Mouse (Mus musculus): Measurements from ENCODE around the gene Gm10295. TPM values are rescaled to one million over a fixed set of nuclear protein-coding genes. Genes with fewer than 3 reads are reported as not detected.

Gm10295 gene
- not detected for total RNA-seq (2021)
- long read RNA-seq, experiment 1 = 0 reads
- long read RNA-seq, experiment 2 = 0 reads

DNA sequence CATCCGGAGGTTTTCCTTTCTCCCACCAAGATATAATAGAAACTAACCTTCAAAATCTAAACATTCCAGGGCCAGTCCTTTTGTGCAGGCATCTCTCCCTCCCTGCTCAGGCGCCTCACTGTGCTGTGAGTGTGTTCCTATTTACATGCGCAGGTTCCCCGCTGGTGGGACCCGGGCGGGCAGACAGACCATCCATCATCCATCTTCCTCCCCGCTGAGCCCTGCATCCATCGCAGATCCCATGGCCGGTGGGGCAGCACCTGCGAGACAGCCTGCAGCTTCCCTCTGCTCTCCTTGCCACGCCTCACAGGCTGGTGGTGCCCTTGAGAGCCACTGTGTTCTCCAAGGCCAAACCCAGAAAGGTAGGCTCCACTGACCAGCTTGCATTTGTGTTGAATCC is at the start of gene Gm10295:
Gene Gm10295 (minus strand): TSS at position 122 of the 400 bp plus-strand sequence.
- Histone ChIP-seq H3K4me3 (no peak within 1 kb of the TSS), H3K27ac (no peak within 1 kb of the TSS)
- DNase-seq (ENCODE audit: low spot score in 2 of 2) = no peak
- TF ChIP-seq CTCF (conservative IDR thresholded peaks at IDR 0.05) = no peak

DNA sequence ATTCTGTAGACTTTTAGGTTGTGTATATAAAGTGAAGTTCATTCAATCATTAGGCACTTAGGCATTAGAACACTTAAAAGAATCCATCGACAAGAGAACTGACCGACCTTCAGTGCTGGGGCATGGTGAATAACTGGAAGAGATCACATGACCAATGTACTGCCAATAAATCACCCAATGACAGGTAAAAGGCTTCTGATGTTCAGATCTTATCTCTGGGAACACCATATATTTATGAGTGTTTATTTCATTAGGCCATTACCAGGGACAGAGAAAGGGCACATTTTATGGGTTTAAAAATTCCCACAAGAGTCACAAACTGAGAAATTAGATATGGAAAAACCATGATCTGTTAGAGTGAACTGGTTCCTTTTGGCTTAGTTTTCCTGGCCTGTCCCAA is 49.7 kb upstream of the Gm10295 start:
- Histone ChIP-seq H3K4me3 (no peak overlapping the region), H3K27ac (no peak overlapping the region)
- DNase-seq (ENCODE audit: low spot score in 2 of 2) = no peak
- TF ChIP-seq CTCF (conservative IDR thresholded peaks at IDR 0.05) = no peak

DNA sequence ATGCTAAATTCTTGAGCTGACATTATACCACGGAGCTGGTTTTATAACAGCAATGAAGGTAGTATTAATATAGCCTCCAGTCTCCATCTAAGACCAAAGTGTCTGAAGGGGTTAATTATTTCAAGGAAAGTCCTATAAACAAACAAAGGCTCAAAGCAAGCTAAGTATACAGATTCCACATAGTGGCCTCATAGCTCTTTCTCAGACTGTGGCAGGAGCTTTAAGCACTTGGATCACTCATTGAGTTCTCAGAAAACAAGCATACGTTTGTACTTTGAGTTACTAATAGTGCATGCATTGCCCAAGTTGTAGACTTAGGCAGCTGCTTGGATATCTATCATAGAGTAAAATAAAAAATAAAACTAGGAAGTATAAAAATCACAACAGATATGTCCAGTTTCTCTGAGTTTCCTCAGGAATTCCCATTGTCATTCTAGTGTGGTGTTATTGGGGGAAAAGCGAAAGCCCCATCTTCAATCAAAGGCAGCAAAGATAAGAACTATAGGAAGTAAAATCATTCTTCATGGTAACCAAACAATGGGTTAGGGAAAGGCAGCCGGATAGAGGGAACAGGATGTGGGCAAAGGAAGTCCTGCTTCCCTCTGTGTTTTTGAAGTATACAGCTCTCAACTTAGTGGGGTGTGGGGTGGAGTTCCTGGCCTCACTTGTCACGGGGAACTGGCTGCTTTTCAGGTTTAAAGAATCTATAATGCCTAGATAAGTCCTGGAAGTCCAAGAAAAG is 48.8 kb upstream of the Gm10295 start:
- DNase-seq (ENCODE audit: low spot score in 2 of 2) = no peak

DNA sequence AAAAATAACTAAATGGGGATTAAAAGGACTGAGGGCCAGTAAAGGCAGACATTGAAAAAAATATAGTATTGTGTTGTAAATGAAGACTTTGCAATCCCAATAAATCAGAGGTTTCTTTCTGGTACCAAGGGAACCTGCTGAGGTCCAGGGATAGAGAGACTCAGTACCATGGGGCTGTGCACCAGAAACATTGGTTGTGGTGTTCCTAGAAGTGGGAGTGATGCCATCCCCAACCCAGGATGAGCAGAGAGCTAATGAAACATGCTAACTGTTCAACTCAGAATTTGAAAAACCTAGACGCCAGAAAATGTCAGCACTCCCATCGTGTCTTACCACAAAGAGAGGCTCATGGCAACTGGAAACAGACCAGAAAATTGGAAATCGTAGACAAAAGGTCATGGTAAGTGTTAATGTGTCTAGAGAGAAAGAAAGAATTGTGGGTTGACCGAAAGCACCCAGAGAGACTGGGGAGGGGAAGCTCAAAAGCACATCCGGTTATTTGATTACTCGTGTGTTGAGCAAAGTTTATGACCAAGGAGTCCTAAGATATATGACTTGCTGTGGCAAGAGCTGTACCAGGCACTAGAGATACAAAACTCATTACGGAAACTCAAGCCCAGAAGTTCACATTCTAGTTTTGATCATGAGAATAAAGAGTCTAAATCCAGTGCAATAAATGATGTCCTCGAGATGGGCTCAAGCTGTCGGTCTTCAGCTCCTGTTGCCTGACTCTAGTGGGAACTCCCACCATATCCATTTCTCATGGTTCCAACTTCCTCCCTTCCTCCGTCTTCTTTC is 47.9 kb upstream of the Gm10295 start:
- DNase-seq (ENCODE audit: low spot score in 2 of 2) = no peak

More for the DNA sequence above, 48.8 kb upstream of the Gm10295 start:
- Histone ChIP-seq H3K4me3 (no peak overlapping the region), H3K27ac (no peak overlapping the region)
- TF ChIP-seq CTCF (conservative IDR thresholded peaks at IDR 0.05) = no peak

DNA sequence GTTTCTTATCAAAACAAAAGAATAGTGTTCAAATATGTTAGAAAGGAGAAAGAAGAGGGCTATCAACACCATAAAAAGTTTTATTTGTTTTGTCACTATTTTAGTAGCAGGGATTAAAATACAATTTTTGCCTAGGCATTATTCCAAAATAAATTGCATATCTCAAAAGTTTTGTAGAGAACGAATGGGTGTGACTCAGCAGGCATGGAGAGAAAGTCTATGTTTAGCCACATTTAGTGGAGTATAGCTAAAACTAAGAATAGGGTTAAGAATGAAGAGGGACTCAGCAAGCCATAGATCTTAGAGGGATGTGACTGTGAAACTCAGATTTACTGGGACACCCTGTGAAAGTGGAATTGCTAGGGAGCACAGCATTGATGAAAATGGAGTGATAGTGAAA is 47.1 kb upstream of the Gm10295 start:
- DNase-seq (ENCODE audit: low spot score in 2 of 2) = no peak
- Histone ChIP-seq H3K4me3 (no peak overlapping the region), H3K27ac (no peak overlapping the region)
- no peak for TF ChIP-seq CTCF (conservative IDR thresholded peaks at IDR 0.05)

More for the DNA sequence above, 47.9 kb upstream of the Gm10295 start:
- TF ChIP-seq CTCF (conservative IDR thresholded peaks at IDR 0.05) = no peak
- no peak overlapping the region for H3K27ac ChIP-seq
- no peak overlapping the region for H3K4me3 ChIP-seq

DNA sequence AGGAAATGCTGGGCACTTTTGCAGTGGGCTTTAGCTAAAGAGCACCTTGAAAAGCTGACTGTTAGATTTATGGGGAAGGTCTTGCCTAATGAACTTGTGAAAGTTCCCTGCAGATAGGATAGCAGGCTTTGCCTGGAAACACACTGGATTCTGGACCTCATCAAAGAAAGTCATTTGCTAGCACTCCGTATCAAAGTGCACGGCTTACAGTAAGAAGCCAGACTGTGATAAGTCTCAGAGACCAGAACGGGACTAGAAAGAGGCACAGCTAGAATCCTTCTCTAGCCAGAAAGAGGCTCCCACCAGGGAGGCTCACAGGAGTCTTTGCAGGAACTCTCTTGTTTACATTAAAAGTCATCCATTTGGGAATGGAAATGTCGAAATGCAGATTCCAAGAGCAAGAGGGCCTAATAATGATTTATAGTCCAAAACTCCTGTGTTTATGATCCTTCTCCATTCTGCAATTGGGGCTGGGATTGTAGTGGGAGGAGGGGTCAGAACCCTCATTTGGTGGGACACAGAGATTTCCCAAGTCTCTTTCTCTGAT is 41.6 kb upstream of the Gm10295 start:
- TF ChIP-seq CTCF (conservative IDR thresholded peaks at IDR 0.05) = no peak
- Histone ChIP-seq H3K27ac (no peak overlapping the region), H3K4me3 (no peak overlapping the region)
- no peak for DNase-seq (ENCODE audit: low spot score in 2 of 2)

DNA sequence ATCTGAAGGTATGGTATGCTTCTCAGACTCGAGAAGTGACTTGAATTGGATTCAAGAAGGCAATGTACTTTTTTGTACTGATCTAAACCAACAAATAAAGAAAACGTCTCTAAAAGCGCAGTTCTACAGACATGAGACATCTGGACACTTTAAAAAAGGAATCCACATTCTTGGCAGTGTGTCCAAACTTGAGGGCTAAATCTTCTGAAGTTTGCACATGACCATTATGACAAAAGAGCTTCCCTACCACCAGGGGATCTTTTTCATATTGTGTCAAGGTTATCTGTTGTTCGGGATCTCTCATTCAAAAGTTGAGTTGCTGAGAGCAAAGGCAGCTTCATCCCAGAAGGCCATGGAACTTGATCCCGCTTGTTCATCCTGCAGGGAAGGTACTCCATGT is 40.0 kb upstream of the Gm10295 start:
- no peak for TF ChIP-seq CTCF (conservative IDR thresholded peaks at IDR 0.05)
- no peak for DNase-seq (ENCODE audit: low spot score in 2 of 2)

DNA sequence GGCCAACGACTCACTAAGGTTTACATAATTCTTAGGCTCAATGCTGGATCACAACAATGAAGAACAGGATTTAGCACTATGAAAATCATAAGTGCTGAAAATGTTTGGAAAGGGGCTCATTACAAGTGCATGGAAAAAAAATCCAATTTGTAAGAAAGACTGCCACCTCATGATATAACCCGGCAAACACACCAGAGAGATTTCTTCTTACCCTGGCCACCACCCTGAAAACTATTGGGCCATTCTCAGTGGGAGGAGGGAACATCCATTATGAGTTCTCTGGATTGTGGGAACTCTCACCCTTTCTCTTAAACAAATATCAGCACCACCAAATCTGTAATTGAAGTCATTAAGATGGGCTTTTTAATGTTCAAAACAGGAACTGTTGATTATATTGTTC is 39.0 kb upstream of the Gm10295 start:
- TF ChIP-seq CTCF (conservative IDR thresholded peaks at IDR 0.05) = peak; percentile 27
- H3K4me3 ChIP-seq = no peak overlapping the region
- no peak for DNase-seq (ENCODE audit: low spot score in 2 of 2)
- H3K27ac ChIP-seq = no peak overlapping the region

More for the DNA sequence above, 40.0 kb upstream of the Gm10295 start:
- Histone ChIP-seq H3K27ac (no peak overlapping the region), H3K4me3 (no peak overlapping the region)

DNA sequence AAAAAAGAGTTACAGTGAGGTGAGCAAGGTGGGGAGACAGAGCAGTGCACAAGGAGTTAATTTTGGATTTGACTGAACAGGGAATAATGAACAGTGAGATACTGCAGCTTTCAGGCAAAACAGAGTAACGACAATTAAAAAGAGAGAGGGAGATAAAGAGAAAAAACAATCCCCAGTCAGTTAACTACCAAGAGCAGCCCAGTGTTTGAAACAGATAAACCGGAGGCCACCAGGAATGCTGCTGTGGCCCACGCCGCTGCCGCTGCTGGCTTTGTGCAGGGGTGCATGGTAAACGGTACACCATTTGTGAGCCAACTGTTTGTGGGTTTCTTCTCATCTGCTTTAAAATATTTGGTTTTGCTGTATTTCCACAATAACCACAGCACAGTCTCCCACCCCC is 34.8 kb upstream of the Gm10295 start:
- Histone ChIP-seq H3K27ac (no peak overlapping the region), H3K4me3 (no peak overlapping the region)
- DNase-seq (ENCODE audit: low spot score in 2 of 2) = no peak
- TF ChIP-seq CTCF (conservative IDR thresholded peaks at IDR 0.05) = peak; percentile 52

DNA sequence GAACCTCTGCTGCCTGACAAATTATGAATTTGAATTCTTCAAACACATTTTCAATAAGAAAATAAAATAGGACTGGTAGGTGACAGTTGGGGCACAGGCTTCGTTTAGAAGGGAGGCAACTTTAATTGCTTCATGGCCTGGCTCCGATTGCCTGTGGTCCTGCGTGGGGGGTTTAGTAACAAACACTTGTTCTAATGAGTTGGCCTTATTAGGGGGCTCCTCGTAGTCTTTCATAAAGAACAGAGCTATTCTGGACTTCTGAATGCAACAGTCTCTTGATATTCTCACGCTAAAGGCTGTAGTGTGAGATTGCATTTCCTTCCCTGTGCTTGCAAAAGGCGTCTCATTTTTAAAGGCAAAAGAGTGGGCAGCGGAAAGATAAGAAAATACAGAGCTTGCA is 33.6 kb upstream of the Gm10295 start:
- no peak for DNase-seq (ENCODE audit: low spot score in 2 of 2)
- no peak overlapping the region for H3K4me3 ChIP-seq

DNA sequence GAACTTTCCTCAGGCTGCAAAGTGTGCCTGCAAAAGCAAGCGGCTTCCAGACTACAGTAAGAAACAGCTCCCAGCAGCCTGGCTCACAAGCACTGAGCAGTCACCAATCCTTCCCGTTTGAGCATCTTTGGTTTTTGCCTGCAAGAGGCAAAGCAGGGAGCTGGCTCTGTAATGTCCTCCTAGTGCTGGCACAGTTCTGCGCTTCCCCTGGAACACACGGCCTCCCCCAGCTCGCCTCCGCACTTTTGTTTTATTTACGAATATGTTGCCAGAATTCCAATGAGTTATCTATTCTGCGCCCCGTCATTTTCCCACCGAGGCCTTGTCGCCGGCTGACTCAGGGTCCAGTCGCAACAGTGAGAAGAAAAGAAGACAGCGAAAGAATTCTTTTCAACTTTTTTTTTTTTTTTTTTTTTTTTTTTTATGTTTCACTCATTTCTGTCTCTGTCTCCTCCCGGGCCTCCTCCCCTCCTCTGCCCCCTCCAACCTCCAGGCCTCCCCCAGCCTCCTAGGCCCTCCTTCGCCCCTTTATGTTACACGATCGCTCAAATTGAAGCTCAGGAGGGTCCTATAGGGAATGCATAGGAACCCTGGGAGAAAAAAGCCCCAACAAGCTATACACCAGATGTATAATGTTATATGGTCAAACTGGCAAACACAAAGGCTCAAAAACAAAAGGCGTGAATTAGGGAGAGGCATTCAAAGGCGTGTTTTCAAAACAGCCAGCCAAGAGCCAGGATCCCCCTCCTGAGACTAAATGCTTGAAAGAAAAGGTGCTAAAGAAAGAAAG is 32.3 kb upstream of the Gm10295 start:
- Histone ChIP-seq H3K4me3 (peak overlapping the region; percentile 30; the same call in 1 of the 2 replicates), H3K27ac (peak overlapping the region; percentile 78)
- peak; percentile 52 to 68 for DNase-seq (ENCODE audit: low spot score in 2 of 2)
- no peak for TF ChIP-seq CTCF (conservative IDR thresholded peaks at IDR 0.05)

More for the DNA sequence above, 33.6 kb upstream of the Gm10295 start:
- no peak for TF ChIP-seq CTCF (conservative IDR thresholded peaks at IDR 0.05)
- H3K27ac ChIP-seq = peak overlapping the region; percentile 8; the same call in 1 of the 2 replicates

Measured in layer of hippocampus, adult 2 months (tissue).